Mouse (Mus musculus): ENCODE measurements around the gene C1s2.
"Not testable (repeated sequence)": the region's sequence is repeated elsewhere in the genome, so short reads cannot be mapped to it uniquely, and the experiment has no call there.

C1s2 gene

DNA sequence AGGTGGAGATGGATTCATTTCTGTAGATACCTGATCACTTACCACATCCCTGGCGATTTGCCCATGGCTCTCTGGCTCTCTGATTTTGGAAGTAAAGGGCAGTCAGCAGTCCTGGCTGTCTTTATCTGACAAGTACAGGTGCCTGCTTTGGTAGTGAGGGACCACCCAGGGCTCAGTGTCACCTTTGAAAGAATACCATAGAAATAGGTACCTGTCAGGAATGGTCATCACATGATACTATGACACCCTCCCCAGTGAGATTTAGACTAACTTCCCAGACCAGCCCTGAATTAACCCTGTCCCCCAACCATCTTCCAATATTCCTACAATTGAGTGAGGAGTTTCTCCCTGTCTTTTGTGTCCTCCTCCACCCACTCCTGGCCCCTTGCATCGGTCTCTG, at the start of gene C1s2:
TSS of gene C1s2 (minus strand) at position 101 of the 400 bp plus-strand sequence.
- DNase-seq, result not testable (repeated sequence)

DNA sequence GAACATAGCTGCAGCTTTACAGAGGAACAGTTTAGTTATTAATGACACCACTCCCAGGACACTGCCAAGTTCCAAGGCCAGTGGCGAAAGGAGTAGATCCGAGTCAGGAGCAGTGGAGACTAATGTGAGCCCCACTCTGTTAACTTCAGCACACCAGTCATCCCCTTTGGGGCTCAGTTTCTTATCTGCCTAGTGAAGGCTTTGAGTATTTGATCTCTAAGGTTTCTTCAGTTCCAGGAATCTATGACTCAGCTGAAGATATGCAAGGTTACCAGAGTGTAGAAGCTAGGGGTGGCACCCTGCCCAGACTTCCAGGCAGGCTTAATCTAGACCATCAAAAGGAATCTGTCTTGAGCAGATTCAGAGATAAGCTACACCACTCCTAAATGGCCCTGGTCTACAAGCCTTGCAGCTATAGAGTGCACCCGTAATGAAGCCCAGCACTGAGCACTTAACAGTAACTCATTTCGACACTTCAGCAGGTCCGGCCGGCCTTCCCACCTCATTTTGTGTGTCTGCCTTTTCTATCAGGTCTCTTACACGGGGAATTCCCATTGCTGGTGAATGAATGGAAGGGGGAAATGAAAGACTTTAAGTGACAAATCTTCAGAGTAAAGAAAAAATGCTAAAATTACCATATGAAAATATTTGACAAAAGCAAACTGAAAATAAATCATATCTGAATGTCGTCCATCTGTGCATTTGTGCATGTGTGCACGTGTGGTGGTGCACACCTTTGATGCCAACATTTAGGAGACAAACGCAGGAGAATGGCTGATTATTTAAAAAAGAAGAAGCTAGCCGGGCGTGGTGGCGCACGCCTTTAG, 47.9 kb upstream of the C1s2 start:
- DNase-seq, result no peak

DNA sequence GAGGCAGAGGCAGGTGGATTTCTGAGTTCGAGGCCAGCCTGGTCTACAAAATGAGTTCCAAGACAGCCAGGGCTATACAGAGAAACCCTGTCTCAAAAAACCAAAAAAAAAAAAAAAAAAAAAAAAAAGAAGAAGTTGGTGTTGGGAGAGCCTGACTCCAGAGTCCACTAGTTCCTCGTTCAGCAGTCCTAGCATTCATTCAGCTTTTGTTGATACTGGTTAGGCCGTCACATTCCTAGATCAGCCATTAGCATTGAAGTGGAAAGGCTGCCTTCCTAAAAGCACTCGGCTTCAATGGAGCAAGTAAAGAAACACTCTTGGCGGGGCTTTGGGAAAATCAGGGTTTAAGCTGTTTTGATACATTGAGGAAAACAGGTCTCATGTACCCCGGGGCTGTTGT, 46.4 kb upstream of the C1s2 start:
- DNase-seq, result not testable (repeated sequence)

DNA sequence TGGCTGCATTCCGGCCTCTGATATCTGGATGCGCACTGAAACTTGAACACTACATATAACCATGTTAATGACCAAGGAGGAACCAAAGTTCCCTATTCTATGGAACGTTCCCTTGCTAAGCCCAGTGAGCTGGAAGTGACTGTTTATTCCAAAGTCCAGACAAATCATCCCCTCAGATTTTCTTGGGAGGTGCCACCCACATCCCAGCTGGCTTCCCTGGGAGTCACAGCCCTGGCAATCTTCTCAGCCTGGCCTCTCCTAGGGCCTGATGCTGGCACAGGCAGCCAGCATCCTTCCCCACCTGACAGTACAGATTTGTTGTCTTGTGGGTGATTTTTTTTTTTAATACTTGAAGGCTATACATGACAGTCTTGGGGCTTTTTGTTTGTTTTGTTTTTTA, 43.6 kb upstream of the C1s2 start:
- no peak for DNase-seq

DNA sequence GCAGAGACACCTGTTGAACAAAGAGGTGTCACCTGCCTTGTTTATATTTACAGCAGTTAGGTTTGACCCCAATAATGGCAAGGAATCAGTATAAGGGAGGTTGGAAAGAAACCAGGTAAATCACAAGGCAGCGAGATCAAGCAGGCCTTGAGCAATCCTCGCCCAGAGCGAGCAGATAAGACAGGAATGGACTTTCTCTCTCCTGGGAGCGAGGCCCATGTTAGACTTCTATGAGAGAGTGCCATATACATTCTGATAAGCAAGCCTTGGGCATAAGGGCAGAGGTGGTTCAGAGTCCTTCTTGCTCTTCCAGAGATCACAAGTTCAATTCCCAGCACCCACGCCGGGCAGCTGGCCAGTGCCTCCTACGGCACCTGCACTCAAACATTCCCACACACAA, 42.9 kb upstream of the C1s2 start:
- DNase-seq, result no peak

DNA sequence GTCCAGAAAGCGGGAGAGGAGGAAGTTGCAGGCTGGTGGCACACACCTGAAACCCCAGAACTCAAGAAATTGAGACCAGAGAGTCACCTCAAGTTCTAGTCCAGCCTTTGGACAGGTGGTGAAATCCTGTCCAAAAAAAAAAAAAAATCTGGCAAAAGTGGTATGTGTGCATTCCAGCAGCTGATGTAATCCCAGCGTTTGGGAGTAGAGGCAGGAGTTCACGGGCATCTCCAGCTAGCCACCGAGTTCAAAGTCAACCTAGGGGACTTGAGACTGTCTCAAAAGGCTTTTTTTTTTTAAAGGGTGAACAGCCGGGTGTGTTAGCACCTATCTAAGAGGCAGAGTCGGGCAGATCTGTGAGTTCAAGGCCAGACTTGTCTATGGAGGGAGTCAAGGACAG, 40.3 kb upstream of the C1s2 start:
- DNase-seq, result no peak

DNA sequence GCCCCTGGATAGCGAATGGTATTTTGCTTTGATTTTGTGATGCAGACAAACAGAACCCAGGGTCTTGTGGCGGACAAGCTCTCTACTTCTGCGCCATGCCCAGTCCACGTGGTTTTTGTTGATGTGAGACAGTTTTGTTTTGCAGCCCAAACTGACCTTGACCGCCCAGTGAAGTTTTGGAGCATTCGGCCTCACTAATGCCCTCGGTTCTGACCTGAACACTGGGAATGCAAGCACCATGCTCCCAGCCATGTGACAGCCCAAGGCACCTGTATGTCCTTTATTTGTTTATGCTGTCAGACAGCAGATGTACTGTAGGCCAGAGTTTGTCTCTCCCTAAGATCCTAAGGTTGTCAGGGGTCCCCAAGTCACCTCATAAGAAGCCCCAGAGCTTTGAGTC, 38.7 kb upstream of the C1s2 start:
- DNase-seq, result no peak

DNA sequence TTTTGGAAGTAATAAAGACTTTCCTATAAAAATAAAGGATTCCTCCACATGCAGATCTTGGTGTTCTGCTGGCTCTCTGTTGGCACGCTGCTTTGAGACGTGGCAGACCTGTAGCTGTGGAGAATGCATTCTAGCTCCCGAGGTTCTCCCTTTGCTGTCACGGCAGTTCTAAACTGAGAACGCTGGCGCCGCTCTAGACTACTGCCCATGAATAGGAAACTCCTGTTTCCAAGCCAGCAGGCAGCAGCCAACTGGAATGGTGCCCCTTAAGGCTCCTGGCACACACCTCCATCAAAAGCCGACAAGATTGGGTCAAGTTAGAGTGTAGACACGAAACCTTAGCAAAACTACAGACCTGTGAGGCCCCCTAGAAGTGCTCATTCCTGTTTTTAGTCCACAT, 37.7 kb upstream of the C1s2 start:
- DNase-seq, result no peak

DNA sequence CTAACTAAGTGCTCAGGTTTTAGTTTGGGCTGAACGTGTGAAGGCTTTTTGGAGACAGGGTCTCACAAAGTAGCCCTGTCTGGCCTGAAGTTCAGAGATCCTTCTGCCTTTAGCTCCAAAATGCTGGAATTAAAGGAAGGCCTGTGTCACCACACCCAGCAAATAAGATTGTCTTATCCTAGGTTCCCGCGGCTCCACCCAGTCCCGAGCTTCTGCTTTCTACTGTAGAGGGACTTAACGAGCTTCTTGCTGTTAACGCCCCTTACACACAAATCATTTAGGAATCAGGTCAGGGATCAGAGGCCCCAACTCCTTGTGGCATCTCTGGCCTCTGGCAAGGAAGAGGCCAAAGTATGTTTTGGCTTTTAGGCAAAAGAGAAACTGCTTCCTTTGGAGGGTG, 36.2 kb upstream of the C1s2 start:
- DNase-seq, result no peak

DNA sequence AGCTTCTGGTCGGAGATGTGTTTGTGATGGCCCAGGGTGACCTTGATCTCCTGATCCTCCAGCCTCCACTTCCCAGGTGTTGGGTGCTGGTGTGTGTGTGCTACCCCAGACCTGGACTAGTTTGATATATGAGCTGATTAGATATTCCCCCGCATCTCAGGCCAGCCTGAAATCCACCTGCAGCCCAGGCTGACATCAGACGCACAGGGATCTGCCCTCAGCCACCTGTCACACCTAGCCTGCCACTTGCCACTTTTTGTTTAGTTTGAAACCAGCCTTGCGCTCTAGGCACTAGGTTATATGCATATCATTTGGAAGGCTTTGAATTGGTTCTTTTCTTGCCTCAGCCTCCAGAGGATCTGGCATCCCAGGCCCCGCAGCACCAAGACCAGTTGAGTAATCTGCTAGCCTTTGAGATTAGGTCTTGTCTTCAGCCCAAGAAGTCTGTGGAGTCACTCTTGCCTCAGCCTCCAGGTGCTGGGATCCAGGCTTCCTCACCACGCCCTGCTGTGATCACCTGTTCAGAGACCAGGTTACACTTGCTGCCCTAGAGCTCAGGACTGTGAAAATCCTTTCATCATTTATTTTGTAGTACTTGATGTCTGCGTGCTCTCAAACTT, 34.5 kb upstream of the C1s2 start:
- no peak for DNase-seq

DNA sequence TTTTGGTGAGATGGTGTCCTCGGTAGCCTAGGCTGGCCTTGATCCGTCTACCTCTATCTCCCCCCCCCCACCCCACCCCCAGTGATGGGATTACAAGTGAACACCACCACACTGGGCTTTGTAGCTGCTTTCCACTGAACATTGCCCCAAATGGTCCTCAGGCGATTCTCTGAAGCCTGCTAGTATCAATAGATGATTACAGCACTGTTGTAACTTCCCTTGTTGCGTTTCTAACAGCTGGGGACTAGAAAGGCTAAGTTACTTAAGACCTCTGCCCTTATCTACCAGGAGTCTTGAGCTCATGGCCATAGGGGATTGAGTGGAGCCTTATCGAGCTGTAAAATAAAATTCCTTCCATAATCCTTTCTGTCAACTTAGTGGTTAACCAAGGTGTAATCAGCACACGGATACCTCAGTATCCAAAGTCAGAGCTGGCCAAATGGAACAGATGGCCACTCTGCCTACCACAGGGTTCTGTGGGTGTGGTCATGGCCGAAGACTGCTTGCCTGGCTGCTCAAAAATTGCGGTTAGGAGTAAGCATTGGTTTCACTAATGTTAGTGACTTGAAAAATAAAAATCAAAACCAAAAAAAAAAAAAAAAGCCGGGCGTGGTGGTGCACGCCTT, 33.5 kb upstream of the C1s2 start:
- no peak for DNase-seq

DNA sequence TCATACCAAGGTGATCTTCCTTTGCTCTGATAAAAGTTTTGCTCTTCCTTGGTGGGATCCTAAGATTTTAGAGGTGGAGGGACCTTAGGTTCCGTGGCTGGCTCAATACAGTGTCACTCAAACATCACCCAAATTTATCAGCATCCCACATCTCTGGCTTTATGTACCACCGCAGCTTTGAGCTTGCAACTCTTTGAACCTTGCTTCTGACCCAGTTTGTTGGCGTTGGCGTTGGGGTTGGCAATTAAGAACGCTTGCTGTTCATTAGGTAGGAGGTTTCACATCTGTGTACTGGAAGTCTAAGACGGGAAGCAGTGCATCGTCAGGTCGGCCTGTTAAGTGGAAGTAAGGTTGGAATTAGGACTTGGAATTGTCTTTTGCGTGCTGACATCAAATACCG, 29.1 kb upstream of the C1s2 start:
- DNase-seq, result peak; percentile 20 to 23

DNA sequence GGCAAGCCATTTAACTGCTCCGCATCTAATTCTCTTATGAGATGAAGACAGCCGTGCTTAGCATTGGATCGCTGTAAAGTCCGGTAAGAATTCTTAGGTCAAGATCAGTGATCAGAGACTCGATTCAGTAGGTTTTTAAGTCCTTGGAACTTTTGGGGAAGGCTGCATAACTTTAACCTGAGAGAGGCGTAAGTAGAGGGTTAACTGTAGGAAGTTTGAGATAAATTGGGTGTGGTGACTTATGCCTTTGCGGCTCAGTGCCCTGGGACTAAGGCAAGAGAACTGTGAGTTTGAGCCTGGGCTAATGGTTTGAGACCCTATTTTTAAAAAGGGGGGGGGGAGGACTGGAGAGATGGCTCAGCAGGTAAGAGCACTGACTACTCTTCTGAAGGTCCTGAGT, 28.4 kb upstream of the C1s2 start:
- no peak for DNase-seq

DNA sequence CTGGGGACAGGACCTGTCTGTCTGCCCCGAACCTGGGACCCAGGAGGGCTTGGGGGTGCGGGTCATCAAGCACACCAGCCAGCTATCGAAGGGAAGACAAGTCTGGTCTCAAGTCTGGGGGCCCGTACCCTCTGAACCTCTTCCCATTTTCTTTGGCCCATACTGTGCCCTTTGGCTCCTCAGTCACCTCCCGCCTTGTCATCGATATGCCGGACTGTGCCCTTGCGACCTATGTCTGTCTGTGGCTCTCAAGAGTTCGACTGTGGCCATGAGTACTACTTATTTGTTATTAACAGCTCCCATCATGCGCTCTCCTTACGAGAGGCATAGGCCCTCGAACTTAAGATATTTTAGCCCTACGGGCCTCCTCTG, 27.5 kb upstream of the C1s2 start:
- no peak for DNase-seq

DNA sequence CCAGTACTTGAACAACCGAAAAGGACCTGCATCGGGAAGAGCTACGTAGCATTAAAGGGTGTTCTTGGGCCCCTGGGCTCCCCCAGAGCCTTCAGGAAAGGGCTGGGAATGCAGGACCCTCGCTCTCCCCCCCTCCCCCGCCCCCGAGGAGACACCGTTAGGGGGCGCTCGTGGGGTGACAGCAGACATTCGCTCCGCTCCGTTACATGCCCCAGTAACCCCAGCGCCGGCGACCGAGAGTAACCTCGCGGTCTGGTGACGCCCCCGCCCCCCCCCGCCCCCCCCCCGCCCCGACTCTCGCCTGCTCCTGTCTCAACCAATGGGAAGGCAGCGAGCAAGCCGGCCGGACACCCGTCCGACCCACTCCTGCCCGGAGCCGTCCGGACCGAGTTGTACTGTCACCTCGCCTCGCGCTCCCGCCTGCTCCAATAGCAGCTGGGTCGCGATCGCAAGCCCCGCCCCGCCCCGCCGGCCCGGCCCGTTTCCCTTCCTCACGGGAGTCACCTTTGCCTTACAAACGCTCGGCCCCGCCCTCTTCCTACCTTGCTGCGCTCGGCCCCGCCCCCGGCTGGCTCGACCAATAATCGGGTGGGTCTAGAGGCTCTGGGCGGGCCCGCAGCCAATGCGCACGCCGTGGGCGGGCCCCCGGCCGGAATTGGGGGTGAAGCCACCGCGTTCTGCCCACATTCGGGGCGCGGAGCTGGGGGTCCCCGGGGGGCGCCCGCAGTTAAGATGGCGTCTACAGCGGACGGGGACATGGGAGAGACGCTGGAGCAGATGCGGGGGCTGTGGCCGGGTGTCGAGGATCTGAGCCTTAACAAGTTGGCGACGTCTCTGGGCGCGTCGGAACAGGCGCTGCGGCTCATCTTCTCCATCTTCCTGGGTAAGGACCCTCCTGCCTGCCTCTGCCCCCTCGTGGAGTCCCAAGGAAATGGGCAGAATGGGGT, 26.9 kb upstream of the C1s2 start, which contains the start of gene Lpcat3:
TSS of gene Lpcat3 (plus strand) at position 551 of the 947 bp plus-strand sequence.
- peak; percentile 100 for DNase-seq

DNA sequence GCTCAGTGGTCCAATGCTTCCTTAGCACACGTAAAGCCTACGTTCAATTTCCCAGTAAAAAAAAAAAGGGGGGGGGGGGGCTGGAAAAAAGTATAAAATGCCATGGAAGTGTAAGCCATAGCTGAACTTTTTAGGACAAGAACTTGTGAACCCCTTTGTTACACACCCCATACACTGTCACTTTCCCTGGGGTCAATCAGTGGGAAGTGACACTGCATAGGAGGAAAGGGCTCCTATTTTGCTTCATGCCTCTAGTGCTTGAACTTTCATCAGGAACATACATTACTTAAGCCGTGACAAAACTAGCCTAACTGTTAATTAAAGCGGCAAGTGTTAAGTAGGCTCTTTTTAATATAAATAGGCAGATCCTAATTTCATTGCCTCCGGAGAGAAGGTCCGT, 26.1 kb upstream of the C1s2 start:
- no peak for DNase-seq

DNA sequence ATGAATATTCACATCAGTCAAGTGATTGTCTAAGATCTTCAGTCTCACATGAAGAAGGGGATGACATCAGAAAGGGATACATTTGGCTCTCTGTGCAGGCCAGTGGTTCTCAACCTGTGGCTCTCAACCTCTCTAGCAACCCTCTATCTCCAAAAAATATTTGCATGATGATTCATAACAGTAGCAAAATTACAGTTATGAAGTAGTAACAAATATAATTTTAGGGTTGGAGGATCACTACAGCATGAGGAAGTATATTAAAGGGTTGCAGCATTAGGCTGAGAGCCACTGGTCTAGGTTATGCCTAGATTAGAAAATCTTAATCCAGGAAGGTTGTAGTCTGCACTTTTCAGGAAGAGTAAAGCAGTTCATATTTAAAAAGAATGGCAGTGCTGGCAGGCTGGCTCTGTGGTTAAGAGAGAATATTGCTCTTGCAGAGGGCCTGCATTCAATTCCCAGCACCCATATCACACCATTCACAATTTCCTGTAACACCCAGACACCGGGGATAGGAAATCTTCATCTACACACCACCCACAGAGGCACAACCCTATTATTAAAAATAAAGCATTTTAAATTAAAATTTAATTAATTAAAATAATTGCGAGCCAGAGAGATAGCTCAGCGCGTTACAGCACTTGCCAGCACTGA, 25.4 kb upstream of the C1s2 start:
- DNase-seq, result no peak

DNA sequence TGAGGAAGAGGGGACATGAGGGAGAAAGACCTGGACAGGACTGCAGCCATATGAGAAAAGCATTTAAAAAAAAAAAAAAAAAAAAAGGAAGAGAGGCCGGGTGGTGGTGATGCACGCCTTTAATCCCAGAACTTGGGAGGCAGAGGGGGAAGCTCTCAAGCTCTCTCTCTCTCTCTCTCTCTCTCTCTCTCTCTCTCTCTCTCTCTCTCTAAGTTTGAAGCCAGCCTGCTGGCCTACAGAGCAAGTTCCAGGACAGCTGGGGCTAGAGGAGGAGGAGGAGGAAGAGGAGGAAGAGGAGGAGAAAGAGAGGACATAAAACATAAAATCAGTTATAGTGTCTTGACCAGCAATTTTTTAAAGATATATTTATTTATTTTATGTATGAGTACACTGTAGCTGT, 22.2 kb upstream of the C1s2 start:
- DNase-seq, result no peak

DNA sequence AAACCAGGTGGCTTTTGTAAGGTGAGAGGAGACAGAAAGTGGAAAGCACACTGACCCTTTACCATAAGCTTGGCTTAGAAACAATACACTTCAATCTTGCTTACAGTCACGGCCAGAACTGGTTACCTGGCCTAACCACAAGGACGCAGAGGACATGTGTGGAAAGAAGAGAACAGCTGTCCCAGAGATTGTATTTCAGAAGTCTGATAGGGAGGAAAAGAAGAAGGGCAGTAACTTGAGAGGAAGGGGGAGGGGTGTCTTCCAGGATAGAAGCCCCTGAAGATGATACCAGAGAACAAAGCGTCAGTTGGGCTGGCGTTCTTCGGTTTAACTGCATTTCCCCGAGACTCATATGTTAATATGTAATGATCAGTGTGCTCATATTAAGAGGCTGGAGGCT, 20.0 kb upstream of the C1s2 start:
- DNase-seq, result no peak

DNA sequence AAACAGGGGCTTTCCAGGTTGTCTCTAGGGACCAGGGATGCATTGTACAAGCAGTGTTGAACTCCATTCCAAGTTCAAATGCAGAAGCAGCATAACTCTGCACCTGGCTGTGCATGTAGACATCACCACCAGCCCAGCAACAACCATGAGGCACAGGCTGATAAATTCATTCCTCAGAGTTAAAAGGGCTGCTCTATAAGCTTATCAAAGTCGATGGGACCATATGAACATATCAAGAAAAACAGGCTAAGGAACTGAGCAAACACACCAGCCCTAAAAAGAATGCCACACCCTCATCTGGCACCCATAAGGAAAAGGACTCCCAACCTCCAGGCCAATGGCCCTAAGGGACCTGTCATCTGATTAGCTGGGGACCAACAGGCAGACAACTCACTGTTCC, 10.5 kb upstream of the C1s2 start:
- DNase-seq, result no peak

DNA sequence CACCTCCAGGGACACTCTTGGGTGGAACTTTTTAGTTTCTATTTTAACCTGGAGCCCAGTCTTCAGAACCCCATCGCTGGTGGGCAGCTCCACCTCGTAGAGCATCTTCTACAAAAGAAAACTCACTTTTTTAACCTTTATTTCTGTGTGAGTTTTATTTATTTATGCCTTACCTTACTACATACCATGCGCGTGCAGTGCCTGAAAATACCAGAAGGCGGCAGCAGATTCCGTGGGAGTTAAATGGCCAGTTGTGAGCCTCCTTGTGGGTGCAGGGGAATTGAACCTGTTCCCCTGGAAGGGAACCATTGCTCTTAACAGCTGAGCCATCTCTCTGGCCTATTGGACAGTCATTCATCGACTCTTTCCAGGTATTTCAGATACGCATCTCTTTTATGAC, 5.1 kb upstream of the C1s2 start:
- DNase-seq, result peak; percentile 73 to 81

DNA sequence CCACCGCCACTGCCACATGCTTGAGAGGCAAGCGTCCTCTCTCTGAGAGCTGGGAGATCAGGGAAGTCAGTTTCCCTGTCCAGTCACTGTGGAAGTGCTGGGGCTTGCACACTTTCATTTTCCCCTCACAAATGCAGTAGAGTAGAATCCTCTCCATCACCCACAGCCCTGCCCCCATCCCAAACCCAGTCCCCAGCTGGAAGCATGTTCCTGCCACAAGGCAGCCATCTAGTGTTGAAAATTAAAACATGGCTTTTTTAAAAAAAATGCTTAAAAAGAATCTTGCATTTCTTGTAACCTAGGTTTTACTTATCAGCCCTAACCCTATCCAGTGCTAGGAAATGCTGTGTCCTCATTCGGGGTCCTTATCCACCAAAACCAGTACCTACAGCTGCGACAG, 4.2 kb upstream of the C1s2 start:
- no peak for DNase-seq

Data from thymus, postnatal 36 days (tissue).